Mouse (Mus musculus): ENCODE data around the gene Cdc42ep4. TPM values are rescaled to one million over a fixed set of nuclear protein-coding genes. Genes with fewer than 3 reads are reported as not detected.

Gene Cdc42ep4
- polyA plus RNA-seq, 1 experiment from 2014 or later: 37.0 TPM

GRCm38 (mm10) chr11:113717767-113718424 is 33.8 kb downstream of the Cdc42ep4 start:
- Histone ChIP-seq H3K9me3 (ENCODE audit: control insufficient read depth, low read length) (no peaks in the 10 kb centered on the region), H3K27me3 (ENCODE audit: control insufficient read depth, insufficient read depth, low read length) (no peaks in the 10 kb centered on the region), H3K36me3 (ENCODE audit: control insufficient read depth, insufficient read depth, low read length) (no peaks in the 10 kb centered on the region), H3K27ac (ENCODE audit: low read depth, low read length) (no peak overlapping the region), H3K4me3 (ENCODE audit: low read depth, low read length) (no peak overlapping the region), H3K4me1 (ENCODE audit: control insufficient read depth, insufficient read depth, low read length) (no peaks in the 10 kb centered on the region), H3K9ac (replicated peaks; ENCODE audit: low read depth, low read length) (no peak overlapping the region), H3K4me2 (ENCODE audit: low read depth, low read length) (no peak overlapping the region)
- ATAC-seq (ENCODE audit: low read depth): no peak
- 54% methylated on average over 16 of the region's 16 CpGs for WGBS

- no peak overlapping the region for H3K4me2 ChIP-seq (ENCODE audit: low read depth, low read length)
- no peaks in the 10 kb centered on the region for H3K9me3 ChIP-seq (ENCODE audit: control insufficient read depth, low read length)
- no peaks in the 10 kb centered on the region for H3K36me3 ChIP-seq (ENCODE audit: control insufficient read depth, insufficient read depth, low read length)
- H3K9ac ChIP-seq (replicated peaks; ENCODE audit: low read depth, low read length): no peak overlapping the region
- no peaks in the 10 kb centered on the region for H3K27me3 ChIP-seq (ENCODE audit: control insufficient read depth, insufficient read depth, low read length)
- H3K4me3 ChIP-seq (ENCODE audit: low read depth, low read length): no peak overlapping the region
- 94% methylated on average over 2 of the region's 2 CpGs for WGBS
- no peak overlapping the region for H3K27ac ChIP-seq (ENCODE audit: low read depth, low read length)
- H3K4me1 ChIP-seq (ENCODE audit: control insufficient read depth, insufficient read depth, low read length): no peaks in the 10 kb centered on the region
- ATAC-seq (ENCODE audit: low read depth): no peak
Measured at GRCm38 (mm10) chr11:113716132-113716531, 35.5 kb downstream of the Cdc42ep4 start.

- no peaks in the 10 kb centered on the region for H3K36me3 ChIP-seq (ENCODE audit: control insufficient read depth, insufficient read depth, low read length)
- H3K27ac ChIP-seq (ENCODE audit: low read depth, low read length): no peak overlapping the region
- H3K4me1 ChIP-seq (ENCODE audit: control insufficient read depth, insufficient read depth, low read length): peaks cover 6% of the 10 kb centered on the region
- no peaks in the 10 kb centered on the region for H3K9me3 ChIP-seq (ENCODE audit: control insufficient read depth, low read length)
- no peak overlapping the region for H3K4me3 ChIP-seq (ENCODE audit: low read depth, low read length)
- no peak overlapping the region for H3K4me2 ChIP-seq (ENCODE audit: low read depth, low read length)
- WGBS: 73% methylated on average over 7 of the region's 7 CpGs
- no peaks in the 10 kb centered on the region for H3K27me3 ChIP-seq (ENCODE audit: control insufficient read depth, insufficient read depth, low read length)
- no peak overlapping the region for H3K9ac ChIP-seq (replicated peaks; ENCODE audit: low read depth, low read length)
- no peak for ATAC-seq (ENCODE audit: low read depth)
Measured at GRCm38 (mm10) chr11:113715078-113715674, 36.5 kb downstream of the Cdc42ep4 start.

- Histone ChIP-seq H3K9ac (replicated peaks; ENCODE audit: low read depth, low read length) (no peak overlapping the region), H3K4me3 (ENCODE audit: low read depth, low read length) (no peak overlapping the region), H3K27ac (ENCODE audit: low read depth, low read length) (no peak overlapping the region), H3K4me2 (ENCODE audit: low read depth, low read length) (no peak overlapping the region), H3K27me3 (ENCODE audit: control insufficient read depth, insufficient read depth, low read length) (no peaks in the 10 kb centered on the region; the same call in 1 of the 2 replicates), H3K4me1 (ENCODE audit: control insufficient read depth, insufficient read depth, low read length) (peaks cover 15% of the 10 kb centered on the region), H3K36me3 (ENCODE audit: control insufficient read depth, insufficient read depth, low read length) (no peaks in the 10 kb centered on the region), H3K9me3 (ENCODE audit: control insufficient read depth, low read length) (no peaks in the 10 kb centered on the region)
- ATAC-seq (ENCODE audit: low read depth): no peak
- WGBS: 35% methylated on average over 1 of the region's 1 CpGs
Measured at GRCm38 (mm10) chr11:113711061-113711460, 40.6 kb downstream of the Cdc42ep4 start.

DNA sequence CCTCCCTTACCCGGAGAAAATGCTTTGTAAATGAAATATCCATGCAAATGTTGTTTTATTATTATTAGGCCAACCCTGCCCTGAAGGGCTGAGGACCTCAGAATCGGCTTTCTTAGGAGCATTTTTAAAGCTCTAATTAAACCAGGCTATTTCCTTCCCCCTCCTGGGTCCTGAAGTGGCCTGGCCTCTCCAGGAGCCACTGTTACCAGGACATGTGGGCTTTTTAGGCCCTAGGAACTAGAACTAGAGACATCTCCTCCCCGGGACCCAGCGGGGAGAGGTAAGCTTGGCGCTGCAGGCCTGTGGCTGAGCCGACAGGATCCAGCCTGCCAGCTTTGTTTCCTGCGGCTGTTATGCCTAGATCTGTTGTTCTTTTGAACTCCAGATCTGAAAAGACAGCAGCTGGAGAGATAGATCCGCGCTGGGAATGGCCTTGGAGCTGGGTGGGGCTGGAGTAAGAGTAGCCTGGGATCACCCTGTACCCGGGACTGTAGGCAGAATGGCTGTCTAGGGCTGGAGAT is 41.4 kb downstream of the Cdc42ep4 start:
- WGBS: 3% methylated on average over 10 of the region's 10 CpGs

GRCm38 (mm10) chr11:113709731-113710256 is 41.9 kb downstream of the Cdc42ep4 start, which contains the start of gene Cpsf4l:
TSS of gene Cpsf4l (minus strand) at chr11:113710017.
- Histone ChIP-seq H3K4me1 (ENCODE audit: control insufficient read depth, insufficient read depth, low read length) (peaks cover 15% of the 10 kb centered on the region), H3K36me3 (ENCODE audit: control insufficient read depth, insufficient read depth, low read length) (no peaks in the 10 kb centered on the region), H3K9me3 (ENCODE audit: control insufficient read depth, low read length) (no peaks in the 10 kb centered on the region), H3K4me3 (ENCODE audit: low read depth, low read length) (no peak within 1 kb of the TSS), H3K27ac (ENCODE audit: low read depth, low read length) (peak within 1 kb of the TSS; percentile 58), H3K27me3 (ENCODE audit: control insufficient read depth, insufficient read depth, low read length) (no peaks in the 10 kb centered on the region; the same call in 1 of the 2 replicates), H3K9ac (replicated peaks; ENCODE audit: low read depth, low read length) (peak within 1 kb of the TSS; percentile 32), H3K4me2 (ENCODE audit: low read depth, low read length) (0 out of 2 replicates have a peak within 1 kb of the TSS, but pooled peaks have one; percentile 14)
- ATAC-seq (ENCODE audit: low read depth): peak; percentile 47; the same call in 1 of the 2 replicates
- 6% methylated on average over 11 of the region's 11 CpGs for WGBS

More for the DNA sequence above, 41.4 kb downstream of the Cdc42ep4 start:
- peaks cover 15% of the 10 kb centered on the region for H3K4me1 ChIP-seq (ENCODE audit: control insufficient read depth, insufficient read depth, low read length)
- peak overlapping the region; percentile 58 for H3K27ac ChIP-seq (ENCODE audit: low read depth, low read length)
- H3K9me3 ChIP-seq (ENCODE audit: control insufficient read depth, low read length): no peaks in the 10 kb centered on the region
- H3K9ac ChIP-seq (replicated peaks; ENCODE audit: low read depth, low read length): peak overlapping the region; percentile 32
- no peaks in the 10 kb centered on the region; the same call in 1 of the 2 replicates for H3K27me3 ChIP-seq (ENCODE audit: control insufficient read depth, insufficient read depth, low read length)
- H3K36me3 ChIP-seq (ENCODE audit: control insufficient read depth, insufficient read depth, low read length): no peaks in the 10 kb centered on the region
- no peak overlapping the region for H3K4me2 ChIP-seq (ENCODE audit: low read depth, low read length)
- no peak overlapping the region for H3K4me3 ChIP-seq (ENCODE audit: low read depth, low read length)
- no peak for ATAC-seq (ENCODE audit: low read depth)

- Histone ChIP-seq H3K36me3 (ENCODE audit: control insufficient read depth, insufficient read depth, low read length) (no peaks in the 10 kb centered on the region), H3K4me1 (ENCODE audit: control insufficient read depth, insufficient read depth, low read length) (peaks cover 15% of the 10 kb centered on the region), H3K27ac (ENCODE audit: low read depth, low read length) (no peak overlapping the region), H3K9me3 (ENCODE audit: control insufficient read depth, low read length) (no peaks in the 10 kb centered on the region), H3K27me3 (ENCODE audit: control insufficient read depth, insufficient read depth, low read length) (no peaks in the 10 kb centered on the region; the same call in 1 of the 2 replicates), H3K4me3 (ENCODE audit: low read depth, low read length) (no peak overlapping the region), H3K9ac (replicated peaks; ENCODE audit: low read depth, low read length) (no peak overlapping the region), H3K4me2 (ENCODE audit: low read depth, low read length) (no peak overlapping the region)
- WGBS: 14% methylated on average over 15 of the region's 15 CpGs
- ATAC-seq (ENCODE audit: low read depth): no peak
Measured at GRCm38 (mm10) chr11:113709272-113709671, 42.4 kb downstream of the Cdc42ep4 start.

- H3K4me3 ChIP-seq (ENCODE audit: low read depth, low read length): no peak overlapping the region
- no peaks in the 10 kb centered on the region for H3K36me3 ChIP-seq (ENCODE audit: control insufficient read depth, insufficient read depth, low read length)
- 55% methylated on average over 19 of the region's 19 CpGs for WGBS
- no peak overlapping the region for H3K27ac ChIP-seq (ENCODE audit: low read depth, low read length)
- H3K4me2 ChIP-seq (ENCODE audit: low read depth, low read length): no peak overlapping the region
- no peaks in the 10 kb centered on the region for H3K9me3 ChIP-seq (ENCODE audit: control insufficient read depth, low read length)
- no peak overlapping the region for H3K9ac ChIP-seq (replicated peaks; ENCODE audit: low read depth, low read length)
- ATAC-seq (ENCODE audit: low read depth): no peak
- no peaks in the 10 kb centered on the region; the same call in 1 of the 2 replicates for H3K27me3 ChIP-seq (ENCODE audit: control insufficient read depth, insufficient read depth, low read length)
- peaks cover 15% of the 10 kb centered on the region for H3K4me1 ChIP-seq (ENCODE audit: control insufficient read depth, insufficient read depth, low read length)
Measured at GRCm38 (mm10) chr11:113708629-113709213, 43.0 kb downstream of the Cdc42ep4 start.

All from neural tube, embryonic 14.5 days (tissue).